Mouse (Mus musculus) C2C12 (cell line): ENCODE measurements around the gene Zfp341.

ENCODE experiments used
- CTCF ChIP-seq: IDR thresholded peaks from one replicate; pipeline ENCODE4 v1.5.1; 2011; ENCODE audit not compliant: control insufficient read depth, insufficient read depth, insufficient read length
- MAX ChIP-seq: IDR thresholded peaks from one replicate; pipeline ENCODE4 v1.6.1; 2011; ENCODE audit warnings: mild to moderate bottlenecking, control low read depth
- MYOD1 ChIP-seq: IDR thresholded peaks from one replicate; pipeline ENCODE4 v1.6.1; 2011; ENCODE audit warnings: low read depth; ENCODE audit not compliant: control insufficient read depth, insufficient read length
- USF1 ChIP-seq: IDR thresholded peaks from one replicate; pipeline ENCODE4 v1.6.1; 2011; ENCODE audit warnings: low read depth, mild to moderate bottlenecking, control low read depth, moderate library complexity

DNA sequence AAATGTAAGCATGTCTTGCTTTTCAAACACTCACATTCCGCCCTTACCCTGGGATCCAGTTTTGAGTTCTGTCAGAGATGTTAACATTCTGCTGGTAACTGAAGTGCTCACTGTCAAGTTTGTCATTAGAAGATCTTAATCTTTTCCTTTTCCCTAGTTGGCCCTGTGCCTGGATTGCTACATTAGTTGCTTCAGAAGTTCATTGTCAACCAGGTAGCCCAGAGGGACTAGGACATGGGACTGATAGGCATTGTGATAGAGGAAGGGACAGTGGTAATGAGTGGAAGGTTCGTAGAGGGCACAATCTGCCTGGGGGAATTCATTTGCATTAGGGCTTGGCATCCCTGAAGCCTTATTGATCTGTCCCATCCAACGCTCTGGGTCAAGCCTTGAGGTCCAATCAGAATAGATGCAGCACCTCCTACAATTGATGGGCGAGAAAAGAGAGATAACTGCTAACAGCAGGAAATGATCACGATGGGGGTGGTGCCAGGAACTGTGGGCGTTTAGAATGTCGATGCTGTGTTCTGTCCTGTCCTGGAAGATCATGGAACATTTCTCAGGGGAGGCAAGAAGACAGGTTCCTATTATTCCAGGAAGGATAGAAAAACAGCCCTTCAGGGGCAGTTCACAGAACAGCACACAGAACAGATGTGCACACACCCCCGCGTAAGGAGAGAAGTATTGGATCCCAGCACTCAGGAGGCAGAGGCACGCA lies 3.9 kb upstream of the Zfp341 start:
- TF ChIP-seq CTCF (no peak), MYOD1 (no peak), USF1 (no peak), MAX (no peak)
